Mouse (Mus musculus) left cerebral cortex, postnatal 36 days (tissue): Measurements from ENCODE around the gene 4930544D05Rik. TPM values are rescaled to one million over a fixed set of nuclear protein-coding genes. Genes with fewer than 3 reads are reported as not detected.

Experiments
- total RNA-seq, 2 experiments: library from RNA; stranded (reverse); gene quantifications; 2 replicates each; pipeline ENCODE4 v1.2.3; 2021

Gene 4930544D05Rik
- total RNA-seq, 2 experiments from 2014 or later, result not detected

Other genes with a start within 250 kb of the 4930544D05Rik start
- 10 to 100 TPM; 35.5 to 37.0 TPM for gene Pelp1, start 205.8 kb upstream of the 4930544D05Rik start, total RNA-seq
- gene Arrb2, start 183.2 kb upstream of the 4930544D05Rik start, total RNA-seq, result 10 to 100 TPM; 55.5 to 76.0 TPM
- 10 to 100 TPM; 14.0 to 16.7 TPM for gene Med11, start 163.9 kb upstream of the 4930544D05Rik start, total RNA-seq
- under 1 TPM; 0.12 to 0.86 TPM for gene Zmynd15, start 156.4 kb upstream of the 4930544D05Rik start, total RNA-seq
- gene Cxcl16, start 155.9 kb upstream of the 4930544D05Rik start, total RNA-seq, result 1 to 10 TPM in 1 of 2 experiments, under 1 TPM in 1; 0.94 to 1.0 TPM
- not detected for gene Tm4sf5, start 110.6 kb upstream of the 4930544D05Rik start, total RNA-seq
- not detected for gene Vmo1, start 101.2 kb upstream of the 4930544D05Rik start, total RNA-seq
- not detected for gene Gltpd2, start 96.7 kb upstream of the 4930544D05Rik start, total RNA-seq
- gene Psmb6, start 90.5 kb upstream of the 4930544D05Rik start, total RNA-seq, result 100 to 1,000 TPM; 164 to 187 TPM
- not detected for gene Gm40193, start 82.9 kb upstream of the 4930544D05Rik start, total RNA-seq
- 10 to 100 TPM; 14.5 to 20.7 TPM for gene Pld2, start 75.8 kb upstream of the 4930544D05Rik start, total RNA-seq
- 100 to 1,000 TPM; 380 to 465 TPM for gene Mink1, start 53.0 kb upstream of the 4930544D05Rik start, total RNA-seq
- not detected for gene Chrne, start 3.4 kb downstream of the 4930544D05Rik start, total RNA-seq
- not detected for gene Gp1ba, start 23.3 kb downstream of the 4930544D05Rik start, total RNA-seq
- gene Rnf167, start 31.4 kb downstream of the 4930544D05Rik start, total RNA-seq, result 10 to 100 TPM; 78.6 to 87.8 TPM
- gene Slc25a11, start 31.6 kb downstream of the 4930544D05Rik start, total RNA-seq, result 100 to 1,000 TPM; 113 to 125 TPM
- 100 to 1,000 TPM; 217 to 244 TPM for gene Pfn1, start 38.8 kb downstream of the 4930544D05Rik start, total RNA-seq
- 1 to 10 TPM; 9.5 to 9.6 TPM for gene Eno3, start 41.4 kb downstream of the 4930544D05Rik start, total RNA-seq
- 10 to 100 TPM; 52.5 to 57.8 TPM for gene Spag7, start 53.6 kb downstream of the 4930544D05Rik start, total RNA-seq
- gene Camta2, start 72.3 kb downstream of the 4930544D05Rik start, total RNA-seq, result 100 to 1,000 TPM; 232 to 256 TPM
- gene Inca1, start 84.3 kb downstream of the 4930544D05Rik start, total RNA-seq, result 1 to 10 TPM; 1.8 to 1.9 TPM
- gene Kif1c, start 84.7 kb downstream of the 4930544D05Rik start, total RNA-seq, result 10 to 100 TPM; 58.9 to 59.3 TPM
- gene Zfp3, start 148.4 kb downstream of the 4930544D05Rik start, total RNA-seq, result 10 to 100 TPM; 17.3 to 21.7 TPM
- gene Scimp, start 196.7 kb downstream of the 4930544D05Rik start, total RNA-seq, result not detected
- gene Rabep1, start 228.9 kb downstream of the 4930544D05Rik start, total RNA-seq, result 100 to 1,000 TPM; 124 to 125 TPM